Mouse (Mus musculus) stomach, embryonic 16.5 days (tissue): Measurements from ENCODE around the gene Cfap43. TPM values are rescaled to one million over a fixed set of nuclear protein-coding genes. Genes with fewer than 3 reads are reported as not detected.

Experiments used
- ATAC-seq: fragments of 200-750 bp; cut with Nextera tagmentation; 2 replicates; pipeline ENCODE4 v1.8.0; 2017; ENCODE audit warnings: moderate number of reproducible peaks, moderate TSS enrichment; ENCODE audit not compliant: insufficient read depth, low FRiP score
- H3K27ac ChIP-seq: fragments of 300-500 bp; sonication (generic); 2 replicates; pipeline ENCODE4 v1.5.1; 2014; ENCODE audit warnings: low read length
- H3K27me3 ChIP-seq: fragments of 300-500 bp; sonication (generic); 2 replicates; pipeline ENCODE4 v1.6.1; 2014; ENCODE audit warnings: low read length, control low read depth, mixed read lengths; ENCODE audit not compliant: control insufficient read depth, insufficient read depth
- H3K36me3 ChIP-seq: fragments of 300-500 bp; sonication (generic); 2 replicates; pipeline ENCODE4 v1.6.1; 2014; ENCODE audit warnings: low read length; ENCODE audit not compliant: control insufficient read depth, insufficient read depth
- H3K4me1 ChIP-seq: fragments of 300-500 bp; sonication (generic); 2 replicates; pipeline ENCODE4 v1.6.1; 2014; ENCODE audit warnings: low read length, control low read depth, mixed read lengths; ENCODE audit not compliant: control insufficient read depth, insufficient read depth
- H3K4me2 ChIP-seq: fragments of 300-500 bp; sonication (generic); 2 replicates; pipeline ENCODE4 v1.6.1; 2014; ENCODE audit warnings: low read depth, low read length, mixed read lengths
- H3K4me3 ChIP-seq: fragments of 300-500 bp; sonication (generic); replicated peaks from 2 replicates; pipeline ENCODE4 v1.5.1; 2014; ENCODE audit warnings: mild to moderate bottlenecking, low read length
- H3K9ac ChIP-seq: fragments of 300-500 bp; sonication (generic); 2 replicates; pipeline ENCODE4 v1.6.1; 2014; ENCODE audit warnings: low read length
- H3K9me3 ChIP-seq: fragments of 300-500 bp; sonication (generic); replicated peaks from 2 replicates; pipeline ENCODE4 v1.6.1; 2016; ENCODE audit warnings: low read length, control low read depth; ENCODE audit not compliant: control insufficient read depth
- WGBS: fragments of 180-500 bp; shearing (Covaris S2); extraction: QIAGEN DNeasy Blood & Tissue Kit; methylation state at CpG from one replicate; pipeline ENCODE4 v1.1.7; 2014; 5-methylcytosine and 5-hydroxymethylcytosine counted together
- polyA plus RNA-seq: library from polyadenylated mRNA; unstranded; fragments of >200 nt; fragmentation: Nextera tagmentation; extraction: Ambion mirVana; gene quantifications from 2 replicates; pipeline ENCODE4 v1.2.1, GENCODE M21; 2015

Gene Cfap43
- 1.1 TPM in 2 replicates for polyA plus RNA-seq

- Histone ChIP-seq H3K27me3 (no peaks in the 10 kb centered on the region), H3K4me1 (peaks cover 29% of the 10 kb centered on the region), H3K9me3 (no peaks in the 10 kb centered on the region), H3K4me2 (peak within 1 kb of the TSS; percentile 79), H3K36me3 (no peaks in the 10 kb centered on the region), H3K27ac (peak within 1 kb of the TSS; percentile 98), H3K4me3 (peak within 1 kb of the TSS; percentile 90), H3K9ac (peak within 1 kb of the TSS; percentile 89)
- ATAC-seq = peak; percentile 89
- under 1% methylated on average over 48 of the region's 48 CpGs for WGBS
Measured at GRCm38 (mm10) chr19:47919126-47919965, at the start of gene Cfap43, which contains the start of gene Itprip. Gene Cfap43 (minus strand): TSS chr19:47919287. Gene Itprip (minus strand): TSS chr19:47919299.

- H3K4me1 ChIP-seq = no peaks in the 10 kb centered on the region
- H3K4me2 ChIP-seq = no peak overlapping the region
- H3K36me3 ChIP-seq = no peaks in the 10 kb centered on the region
- no peaks in the 10 kb centered on the region for H3K27me3 ChIP-seq
- no peak overlapping the region for H3K4me3 ChIP-seq
- no peaks in the 10 kb centered on the region for H3K9me3 ChIP-seq
- no peak overlapping the region for H3K9ac ChIP-seq
- no peak for ATAC-seq
- H3K27ac ChIP-seq = no peak overlapping the region
- WGBS = 77% methylated on average over 13 of the region's 13 CpGs
Measured at GRCm38 (mm10) chr19:47958181-47958580, 39.1 kb upstream of the Cfap43 start.

- Histone ChIP-seq H3K4me1 (no peaks in the 10 kb centered on the region), H3K4me2 (no peak overlapping the region), H3K9me3 (no peaks in the 10 kb centered on the region), H3K36me3 (no peaks in the 10 kb centered on the region), H3K27me3 (no peaks in the 10 kb centered on the region), H3K27ac (no peak overlapping the region), H3K9ac (no peak overlapping the region), H3K4me3 (no peak overlapping the region)
- no peak for ATAC-seq
- WGBS = 81% methylated on average over 9 of the region's 9 CpGs
Measured at GRCm38 (mm10) chr19:47953169-47953568, 34.1 kb upstream of the Cfap43 start.

GRCm38 (mm10) chr19:47950946-47951345, 31.9 kb upstream of the Cfap43 start:
- 88% methylated on average over 7 of the region's 7 CpGs for WGBS
- Histone ChIP-seq H3K36me3 (no peaks in the 10 kb centered on the region), H3K27me3 (no peaks in the 10 kb centered on the region), H3K27ac (no peak overlapping the region), H3K4me1 (no peaks in the 10 kb centered on the region), H3K4me2 (no peak overlapping the region), H3K9ac (no peak overlapping the region), H3K9me3 (no peaks in the 10 kb centered on the region), H3K4me3 (no peak overlapping the region)
- ATAC-seq = no peak

- H3K9ac ChIP-seq = no peak overlapping the region
- H3K27me3 ChIP-seq = no peaks in the 10 kb centered on the region
- H3K4me3 ChIP-seq = no peak overlapping the region
- no peaks in the 10 kb centered on the region for H3K9me3 ChIP-seq
- H3K27ac ChIP-seq = no peak overlapping the region
- H3K4me2 ChIP-seq = peak overlapping the region; percentile 13; the same call in 1 of the 2 replicates
- no peaks in the 10 kb centered on the region for H3K36me3 ChIP-seq
- H3K4me1 ChIP-seq = no peaks in the 10 kb centered on the region
- ATAC-seq = no peak
- WGBS = 54% methylated on average over 23 of the region's 23 CpGs
Measured at GRCm38 (mm10) chr19:47946821-47947465, 27.9 kb upstream of the Cfap43 start.

GRCm38 (mm10) chr19:47939361-47939760, 20.3 kb upstream of the Cfap43 start:
- Histone ChIP-seq H3K4me2 (no peak overlapping the region), H3K4me1 (peaks cover 8% of the 10 kb centered on the region), H3K36me3 (no peaks in the 10 kb centered on the region), H3K27me3 (peaks cover 8% of the 10 kb centered on the region; the same call in 1 of the 2 replicates), H3K4me3 (no peak overlapping the region), H3K9me3 (no peaks in the 10 kb centered on the region), H3K27ac (no peak overlapping the region), H3K9ac (no peak overlapping the region)
- WGBS = 76% methylated on average over 6 of the region's 6 CpGs
- ATAC-seq = no peak

GRCm38 (mm10) chr19:47937443-47938406, 18.6 kb upstream of the Cfap43 start, which contains the start of gene Cfap58:
Gene Cfap58 (plus strand): TSS chr19:47937675.
- WGBS = 6% methylated on average over 41 of the region's 41 CpGs
- peak; percentile 85; the same call in 1 of the 2 replicates for ATAC-seq
- Histone ChIP-seq H3K9ac (peak within 1 kb of the TSS; percentile 40), H3K36me3 (no peaks in the 10 kb centered on the region), H3K4me3 (peak within 1 kb of the TSS; percentile 41), H3K27me3 (peaks cover 8% of the 10 kb centered on the region; the same call in 1 of the 2 replicates), H3K4me2 (peak within 1 kb of the TSS; percentile 88), H3K9me3 (no peaks in the 10 kb centered on the region), H3K27ac (no peak within 1 kb of the TSS), H3K4me1 (peaks cover 8% of the 10 kb centered on the region)

- no peak overlapping the region for H3K4me3 ChIP-seq
- no peak overlapping the region for H3K9ac ChIP-seq
- no peak overlapping the region for H3K27ac ChIP-seq
- no peaks in the 10 kb centered on the region for H3K36me3 ChIP-seq
- peaks cover 8% of the 10 kb centered on the region; the same call in 1 of the 2 replicates for H3K27me3 ChIP-seq
- peak overlapping the region; percentile 88 for H3K4me2 ChIP-seq
- ATAC-seq = no peak
- WGBS = 67% methylated on average over 9 of the region's 9 CpGs
- peaks cover 8% of the 10 kb centered on the region for H3K4me1 ChIP-seq
- H3K9me3 ChIP-seq = no peaks in the 10 kb centered on the region
Measured at GRCm38 (mm10) chr19:47936938-47937337, 17.9 kb upstream of the Cfap43 start.
